Mouse (Mus musculus): ENCODE results near the gene Gpatch8.

- TF ChIP-seq POLR2A (IDR thresholded peaks at IDR 0.05; ENCODE audit: low read depth, low read length) = no peak
- TF ChIP-seq CTCF (conservative IDR thresholded peaks at IDR 0.05; ENCODE audit: insufficient read depth, insufficient read length, low read depth, low read length) = no peak
These were observed 127.1 kb downstream of the Gpatch8 start for GRCm38 (mm10) chr11:102428981-102429540.

Measured in kidney, adult 2 months (tissue).